Mouse (Mus musculus): ENCODE measurements around the gene Mettl13.

DNA sequence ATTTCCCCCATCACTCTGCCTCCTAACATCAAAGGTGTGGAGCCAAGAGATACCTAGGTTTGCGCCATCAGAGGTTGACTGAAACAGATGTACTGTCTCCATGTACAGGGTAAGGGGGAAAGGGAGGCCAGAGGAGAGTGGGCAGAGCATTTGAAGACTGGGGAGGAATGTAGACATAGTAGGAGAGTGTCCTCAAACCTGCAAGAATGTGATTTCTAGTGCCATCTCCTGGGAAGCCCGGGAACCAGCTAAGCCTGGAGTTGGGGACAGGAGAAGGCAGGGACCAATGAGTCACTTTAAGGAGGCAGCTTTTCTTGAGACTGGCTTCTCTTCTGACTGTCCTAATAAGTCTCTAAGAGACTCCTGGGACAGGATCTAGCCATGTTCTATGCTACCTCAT lies 18.7 kb downstream of the Mettl13 start:
- TF ChIP-seq POLR2A (IDR thresholded peaks at IDR 0.05; ENCODE audit: low read depth, low read length) = no peak
- no peak for TF ChIP-seq CTCF (IDR thresholded peaks at IDR 0.05; ENCODE audit: extremely low read depth, insufficient read length, insufficient replicate concordance, low read depth, low read length)
